Mouse (Mus musculus) T-helper 17 cell (primary cell): ENCODE measurements at regions not wholly inside any gene's neighbourhood (a gene's known extent, or its start where the extent isn't known, plus 50 kb on each side); places are given as distances from the start of the nearest gene placed in this dataset.

Experiments
- in situ Hi-C, 2 experiments: fragments of 300-600 bp; cut with MboI, MseI; formaldehyde crosslinking; loops; 1 replicate in 1 of 2; 2 replicates in 1 of 2; pipeline ENCODE4 v1.15.1; 2025; ENCODE audit warnings: high pct_unique_total_duplicates in 2 of 2

- in situ Hi-C loops, result no loop called here
Measured at GRCm38 (mm10) chr10:120557850-120558447, 81.7 kb upstream of the Hmga2 start.

DNA sequence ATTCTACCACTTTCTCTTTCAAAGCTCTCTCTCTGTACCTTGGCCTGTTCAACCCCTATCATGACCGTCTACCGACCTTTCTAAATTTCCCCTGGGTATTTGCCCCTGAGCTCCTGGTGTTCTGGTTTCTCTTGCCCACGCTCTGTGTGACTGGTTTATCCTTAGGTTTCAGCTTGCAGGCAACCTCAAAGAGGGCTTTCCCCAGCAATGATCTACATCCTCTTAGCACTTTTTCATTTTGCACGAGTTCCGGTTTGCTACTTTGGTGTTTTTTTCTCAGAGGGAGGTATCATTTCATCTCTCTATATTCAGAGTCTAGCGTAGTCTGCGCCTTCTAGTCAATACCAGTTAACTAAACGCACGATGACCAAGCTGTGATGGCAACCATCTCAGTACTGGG, 79.8 kb upstream of the Hmga2 start:
- in situ Hi-C loops, result no loop called here

DNA sequence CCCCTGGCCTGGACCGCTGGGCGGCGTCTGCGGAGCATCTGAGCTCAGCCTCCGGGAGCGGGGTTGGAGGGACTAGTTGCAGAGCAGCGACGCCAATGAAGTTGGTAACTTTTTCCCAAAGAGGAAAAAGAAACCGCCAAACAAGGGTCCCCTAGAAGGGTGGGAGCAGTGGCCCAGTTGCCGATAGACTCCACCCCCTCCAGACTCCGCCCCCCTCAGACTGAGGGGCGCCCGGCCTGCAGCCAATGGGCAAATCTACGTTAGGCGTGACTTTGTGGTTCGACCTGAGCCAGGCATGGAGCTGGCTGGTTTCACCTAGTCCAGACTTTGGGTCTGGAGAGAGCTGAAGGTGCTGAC, 76.8 kb upstream of the Hmga2 start:
- in situ Hi-C loops, result no loop called here

DNA sequence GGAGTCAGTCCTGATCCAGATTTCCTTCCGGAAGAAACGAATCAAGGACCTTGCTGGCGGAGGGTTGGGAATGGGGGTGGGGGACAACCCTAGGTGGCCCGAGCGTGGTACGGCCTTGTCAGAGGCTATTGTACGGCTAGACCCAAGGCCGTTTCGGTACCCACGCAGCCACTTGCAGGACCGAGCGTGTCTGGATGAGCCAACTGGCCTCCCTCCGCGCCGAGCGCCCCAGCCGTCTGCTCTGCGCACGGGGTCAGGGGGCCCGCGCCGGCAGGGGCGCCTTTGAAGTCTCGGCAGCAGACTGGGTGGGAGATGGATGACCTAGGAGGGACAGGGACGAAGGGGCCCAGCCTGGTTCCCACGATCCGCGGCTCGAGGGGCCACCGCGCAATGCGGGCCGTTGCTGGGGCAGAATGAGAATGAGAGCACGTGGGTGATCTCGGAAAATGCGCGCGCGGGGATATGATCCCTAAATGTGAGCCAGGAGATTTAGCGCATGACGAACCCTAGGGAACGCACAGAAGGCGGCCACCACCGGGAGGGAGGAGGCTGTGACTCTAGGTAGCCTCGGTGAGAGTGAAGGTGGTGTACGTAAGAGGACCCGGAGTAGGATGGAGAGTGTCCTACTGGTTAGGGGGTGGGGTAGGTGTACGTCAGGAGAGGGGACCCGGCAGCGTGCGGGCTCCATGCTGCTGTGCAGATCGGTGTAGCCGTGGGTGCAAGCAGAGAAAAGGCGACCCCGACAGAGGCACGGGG, 76.2 kb upstream of the Hmga2 start:
- in situ Hi-C loops, result no loop called here

DNA sequence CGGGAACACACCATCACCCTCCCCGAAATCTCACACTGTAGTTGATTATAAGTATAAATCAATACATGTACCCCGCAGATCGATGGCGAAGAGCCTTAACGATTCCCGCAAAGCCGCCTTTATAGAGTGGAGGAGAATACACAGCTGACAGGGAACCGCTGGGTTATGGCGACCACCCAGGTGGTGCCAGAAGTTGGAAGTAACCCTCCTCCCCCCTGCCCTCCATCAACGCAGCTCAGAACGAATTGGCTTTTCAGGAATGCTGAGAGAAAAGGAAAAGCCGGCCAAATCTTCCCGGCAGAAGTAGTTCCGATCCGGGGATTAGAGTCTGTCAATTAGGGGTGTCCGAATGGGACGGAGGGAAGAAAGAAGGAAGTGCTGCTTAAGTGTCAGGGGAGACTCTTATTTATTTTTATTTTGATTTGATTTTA, 75.6 kb upstream of the Hmga2 start:
- in situ Hi-C loops, result no loop called here

GRCm38 (mm10) chr10:120547164-120547563, 70.9 kb upstream of the Hmga2 start:
- in situ Hi-C loops, result no loop called here

GRCm38 (mm10) chr10:120541618-120542017, 65.3 kb upstream of the Hmga2 start:
- in situ Hi-C loops, result no loop called here

DNA sequence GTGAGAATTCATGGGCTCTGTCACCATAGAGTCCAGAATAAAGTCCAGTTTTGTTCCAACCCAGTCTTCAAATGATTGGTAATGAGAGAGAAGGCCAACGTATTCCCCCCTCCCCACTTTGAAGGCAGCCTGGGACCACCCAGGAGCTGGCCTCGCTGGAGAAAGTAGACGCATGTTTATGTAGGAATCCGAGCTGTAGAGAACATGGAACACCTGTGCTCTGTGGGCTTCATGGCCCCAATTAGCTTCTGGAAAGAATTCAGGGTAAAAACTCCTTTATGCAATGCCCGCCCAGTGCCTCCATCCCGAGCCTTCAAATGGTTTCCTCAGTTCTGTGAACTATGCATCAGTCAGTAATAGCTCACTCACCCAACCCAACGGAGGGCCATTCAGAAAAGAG, 62.3 kb upstream of the Hmga2 start:
- in situ Hi-C loops, result no loop called here

- in situ Hi-C loops, result no loop called here
Measured at GRCm38 (mm10) chr10:120528406-120528805, 52.1 kb upstream of the Hmga2 start.

GRCm38 (mm10) chr10:120527951-120528350, 51.7 kb upstream of the Hmga2 start:
- in situ Hi-C loops, result no loop called here

DNA sequence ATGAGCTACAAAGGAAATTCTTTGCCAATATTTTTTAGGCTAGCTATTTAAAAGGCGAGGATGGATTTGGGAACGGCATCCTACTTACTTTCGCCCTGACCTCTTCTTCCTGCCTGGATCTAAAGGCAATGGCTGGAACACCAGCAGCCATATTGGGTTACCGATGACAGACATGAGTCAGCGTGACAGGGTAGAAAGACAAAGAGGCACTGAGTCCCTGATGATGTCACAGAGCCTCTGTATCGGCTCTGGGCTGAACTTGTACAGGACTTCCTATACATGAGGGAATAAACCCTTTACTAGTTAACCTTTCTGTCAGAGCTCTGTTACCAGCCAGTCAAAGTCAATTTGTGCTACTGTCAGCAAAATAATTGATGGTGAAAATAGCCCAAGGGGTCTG, 50.7 kb upstream of the Hmga2 start:
- in situ Hi-C loops, result no loop called here
